Mouse (Mus musculus) hindbrain, embryonic 10.5 days (tissue): ENCODE measurements around the gene Zfp811. TPM values are rescaled to one million over a fixed set of nuclear protein-coding genes. Genes with fewer than 3 reads are reported as not detected.
"Not testable (repeated sequence)": the region's sequence is repeated elsewhere in the genome, so short reads cannot be mapped to it uniquely, and the experiment has no call there.

Source experiments
- DNase-seq: peaks from one replicate; pipeline ENCODE4 v3.0.0-alpha.2; 2017; ENCODE audit warnings: low spot score
- H3K27ac ChIP-seq: fragments of 300-500 bp; sonication (generic); 2 replicates; pipeline ENCODE4 v1.5.1; 2016; ENCODE audit warnings: mild to moderate bottlenecking, moderate library complexity
- H3K27me3 ChIP-seq: fragments of 300-500 bp; sonication (generic); 2 replicates; pipeline ENCODE4 v1.6.1; 2016; ENCODE audit warnings: mild to moderate bottlenecking; ENCODE audit not compliant: poor library complexity, insufficient read depth, severe bottlenecking
- H3K36me3 ChIP-seq: fragments of 300-500 bp; sonication (generic); 2 replicates; pipeline ENCODE4 v1.6.1; 2016; ENCODE audit warnings: mild to moderate bottlenecking, moderate library complexity
- H3K4me1 ChIP-seq: fragments of 300-500 bp; sonication (generic); replicated peaks from 2 replicates; pipeline ENCODE4 v1.6.1; 2016; ENCODE audit warnings: mild to moderate bottlenecking
- H3K4me3 ChIP-seq: fragments of 300-500 bp; sonication (generic); 2 replicates; pipeline ENCODE4 v1.5.1; 2016; ENCODE audit warnings: mild to moderate bottlenecking, moderate library complexity
- H3K9me3 ChIP-seq: fragments of 300-500 bp; sonication (generic); 2 replicates; pipeline ENCODE4 v1.6.1; 2016; ENCODE audit warnings: mild to moderate bottlenecking, moderate library complexity
- WGBS: fragments of 180-500 bp; shearing (Covaris S2); methylation state at CpG from one replicate; pipeline ENCODE4 v1.1.7; 2016; 5-methylcytosine and 5-hydroxymethylcytosine counted together
- polyA plus RNA-seq: library from polyadenylated mRNA; unstranded; fragments of >200 nt; fragmentation: Nextera tagmentation; extraction: Ambion mirVana; gene quantifications from 2 replicates; pipeline ENCODE4 v1.2.1, GENCODE M21; 2016

The Zfp811 gene
- polyA plus RNA-seq: 26.1 and 33.1 TPM in 2 replicates

GRCm38 (mm10) chr17:32809544-32810374 is at the start of gene Zfp811:
Zfp811 (minus strand) TSS chr17:32809931.
- Histone ChIP-seq H3K36me3 (peaks cover 6% of the 10 kb centered on the region), H3K27ac (peak within 1 kb of the TSS; percentile 96), H3K4me3 (peak within 1 kb of the TSS; percentile 72), H3K4me1 (peaks cover 46% of the 10 kb centered on the region), H3K27me3 (no peaks in the 10 kb centered on the region), H3K9me3 (no peaks in the 10 kb centered on the region)
- WGBS: under 1% methylated on average over 17 of the region's 17 CpGs
- DNase-seq: peak; percentile 82

- not testable (repeated sequence) for DNase-seq, H3K36me3 ChIP-seq, H3K27ac ChIP-seq, H3K4me3 ChIP-seq, H3K4me1 ChIP-seq, H3K27me3 ChIP-seq, H3K9me3 ChIP-seq
- 74% methylated on average over 4 of the region's 6 CpGs for WGBS
Observed at GRCm38 (mm10) chr17:32856713-32857112, 47.0 kb upstream of the Zfp811 start.

GRCm38 (mm10) chr17:32851581-32851980 is 41.9 kb upstream of the Zfp811 start:
- Histone ChIP-seq H3K27ac (peak overlapping the region; percentile 62; the same call in 1 of the 2 replicates), H3K4me3 (no peak overlapping the region), H3K9me3 (no peaks in the 10 kb centered on the region), H3K36me3 (no peaks in the 10 kb centered on the region), H3K27me3 (no peaks in the 10 kb centered on the region), H3K4me1 (peaks cover 7% of the 10 kb centered on the region)
- WGBS: 31% methylated on average over 7 of the region's 7 CpGs
- DNase-seq: peak; percentile 5

- H3K27me3 ChIP-seq: 0 out of 2 replicates have a peak, but pooled peaks cover 4% of the 10 kb centered on the region
- 46% methylated on average over 2 of the region's 2 CpGs for WGBS
- no peak overlapping the region for H3K4me3 ChIP-seq
- peaks cover 11% of the 10 kb centered on the region; the same call in 1 of the 2 replicates for H3K9me3 ChIP-seq
- no peak overlapping the region for H3K27ac ChIP-seq
- peaks cover 12% of the 10 kb centered on the region for H3K4me1 ChIP-seq
- no peaks in the 10 kb centered on the region for H3K36me3 ChIP-seq
- peak; percentile 21 for DNase-seq
Observed at GRCm38 (mm10) chr17:32841388-32841787, 31.7 kb upstream of the Zfp811 start.

GRCm38 (mm10) chr17:32839083-32839802 is 29.5 kb upstream of the Zfp811 start:
- Histone ChIP-seq H3K9me3 (peaks cover 11% of the 10 kb centered on the region; the same call in 1 of the 2 replicates), H3K27ac (no peak overlapping the region), H3K4me1 (peaks cover 12% of the 10 kb centered on the region), H3K27me3 (0 out of 2 replicates have a peak, but pooled peaks cover 4% of the 10 kb centered on the region), H3K4me3 (no peak overlapping the region), H3K36me3 (no peaks in the 10 kb centered on the region)
- DNase-seq: no peak
- WGBS: 42% methylated on average over 15 of the region's 15 CpGs

GRCm38 (mm10) chr17:32830418-32830782 is 20.7 kb upstream of the Zfp811 start:
- H3K36me3 ChIP-seq: peaks cover 19% of the 10 kb centered on the region

GRCm38 (mm10) chr17:32829540-32830417 is 20.0 kb upstream of the Zfp811 start, which contains the start of gene Zfp799:
Zfp799 (minus strand) TSS chr17:32830261.
- Histone ChIP-seq H3K27me3 (no peaks in the 10 kb centered on the region), H3K36me3 (peaks cover 25% of the 10 kb centered on the region), H3K27ac (peak within 1 kb of the TSS; percentile 96), H3K9me3 (no peaks in the 10 kb centered on the region), H3K4me1 (peaks cover 14% of the 10 kb centered on the region), H3K4me3 (peak within 1 kb of the TSS; percentile 86)
- 2% methylated on average over 35 of the region's 35 CpGs for WGBS
- peak; percentile 87 for DNase-seq

More at GRCm38 (mm10) chr17:32830418-32830782, 20.7 kb upstream of the Zfp811 start:
- Histone ChIP-seq H3K4me3 (peak overlapping the region; percentile 86), H3K9me3 (no peaks in the 10 kb centered on the region), H3K27ac (peak overlapping the region; percentile 96), H3K4me1 (peaks cover 14% of the 10 kb centered on the region), H3K27me3 (no peaks in the 10 kb centered on the region)
- 34% methylated on average over 3 of the region's 3 CpGs for WGBS
- DNase-seq: no peak

GRCm38 (mm10) chr17:32816074-32816784 is 6.5 kb upstream of the Zfp811 start:
- peaks cover 15% of the 10 kb centered on the region for H3K4me1 ChIP-seq
- no peaks in the 10 kb centered on the region for H3K9me3 ChIP-seq
- 91% methylated on average over 1 of the region's 1 CpGs for WGBS
- H3K36me3 ChIP-seq: peaks cover 63% of the 10 kb centered on the region
- DNase-seq: no peak
- no peak overlapping the region for H3K27ac ChIP-seq
- no peaks in the 10 kb centered on the region for H3K27me3 ChIP-seq
- H3K4me3 ChIP-seq: no peak overlapping the region

GRCm38 (mm10) chr17:32814136-32814535 is 4.4 kb upstream of the Zfp811 start:
- Histone ChIP-seq H3K4me3 (no peak overlapping the region), H3K27me3 (no peaks in the 10 kb centered on the region), H3K36me3 (peaks cover 42% of the 10 kb centered on the region), H3K27ac (no peak overlapping the region), H3K4me1 (peaks cover 34% of the 10 kb centered on the region), H3K9me3 (no peaks in the 10 kb centered on the region)
- no peak for DNase-seq
- 87% methylated on average over 7 of the region's 7 CpGs for WGBS

- Histone ChIP-seq H3K9me3 (no peaks in the 10 kb centered on the region), H3K27ac (peak overlapping the region; percentile 96), H3K36me3 (peaks cover 15% of the 10 kb centered on the region), H3K4me1 (peaks cover 46% of the 10 kb centered on the region), H3K27me3 (no peaks in the 10 kb centered on the region), H3K4me3 (peak overlapping the region; percentile 72)
- no peak for DNase-seq
- WGBS: 30% methylated on average over 1 of the region's 1 CpGs
Observed at GRCm38 (mm10) chr17:32810648-32811047, 917 bp upstream of the Zfp811 start.

GRCm38 (mm10) chr17:32808921-32809320 is 810 bp downstream of the Zfp811 start:
- 8% methylated on average over 8 of the region's 8 CpGs for WGBS
- H3K4me3 ChIP-seq: peak overlapping the region; percentile 72
- peaks cover 5% of the 10 kb centered on the region; the same call in 1 of the 2 replicates for H3K36me3 ChIP-seq
- no peaks in the 10 kb centered on the region for H3K27me3 ChIP-seq
- peak; percentile 31 for DNase-seq
- H3K4me1 ChIP-seq: peaks cover 46% of the 10 kb centered on the region
- H3K27ac ChIP-seq: peak overlapping the region; percentile 96
- H3K9me3 ChIP-seq: no peaks in the 10 kb centered on the region
